Mouse (Mus musculus) thymus, postnatal 14 days (tissue): ENCODE results near the gene Cinp.

Source experiments
- DNase-seq: peaks from one replicate; pipeline ENCODE4 v3.0.0; 2021

The Cinp gene

GRCm38 (mm10) chr12:110830293-110831024 is 58.5 kb downstream of the Cinp start:
- no peak for DNase-seq

DNA sequence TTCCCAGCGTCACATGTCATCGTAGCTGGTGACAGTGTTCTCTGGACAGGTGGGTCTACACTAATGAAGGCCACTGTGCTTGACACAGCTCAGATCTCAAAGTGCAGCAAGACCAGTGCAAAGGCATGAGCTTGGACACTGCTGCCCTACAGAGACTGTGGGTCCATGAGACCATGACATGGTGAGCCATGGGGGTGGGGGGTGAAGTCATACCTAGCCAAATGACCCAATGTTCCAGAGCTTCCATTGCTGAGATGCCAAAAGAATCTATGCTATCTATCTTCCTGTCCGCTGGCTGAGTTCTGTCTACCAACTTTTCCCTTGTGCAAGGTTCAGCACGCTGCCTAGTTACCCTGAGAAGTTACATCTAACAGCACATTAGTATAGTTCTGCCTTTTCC is 60.0 kb downstream of the Cinp start:
- DNase-seq: no peak
